Mouse (Mus musculus): ENCODE data around the gene Srpr.

GRCm38 (mm10) chr9:35199772-35200471 is at the start of gene Srpr, which contains the start of gene Tirap:
- TF ChIP-seq CTCF (IDR thresholded peaks at IDR 0.05; ENCODE audit: extremely low read depth, insufficient read depth, low read length) (peak; percentile 37), POLR2A (IDR thresholded peaks at IDR 0.05; ENCODE audit: extremely low read depth, insufficient read depth, low read length) (no peak)

Data from cortical plate, adult 2 months (tissue).